Mouse (Mus musculus) stomach, embryonic 15.5 days (tissue): Measurements from ENCODE around the gene Hmx1. TPM values are rescaled to one million over a fixed set of nuclear protein-coding genes. Genes with fewer than 3 reads are reported as not detected.

ENCODE experiments used
- ATAC-seq: fragments of 200-750 bp; cut with Nextera tagmentation; 2 replicates; pipeline ENCODE4 v1.8.0; 2017; ENCODE audit warnings: low read depth, moderate number of reproducible peaks, moderate TSS enrichment; ENCODE audit not compliant: insufficient read depth, low FRiP score
- H3K27ac ChIP-seq: fragments of 300-500 bp; sonication (generic); 2 replicates; pipeline ENCODE4 v1.5.1; 2015; ENCODE audit warnings: mild to moderate bottlenecking, inconsistent platforms
- H3K27me3 ChIP-seq: fragments of 300-500 bp; sonication (generic); replicated peaks from 2 replicates; pipeline ENCODE4 v1.6.1; 2015; ENCODE audit warnings: inconsistent platforms
- H3K36me3 ChIP-seq: fragments of 300-500 bp; sonication (generic); 2 replicates; pipeline ENCODE4 v1.6.1; 2015; ENCODE audit warnings: inconsistent platforms
- H3K4me1 ChIP-seq: fragments of 300-500 bp; sonication (generic); 2 replicates; pipeline ENCODE4 v1.6.1; 2015; ENCODE audit warnings: inconsistent platforms
- H3K4me2 ChIP-seq: fragments of 300-500 bp; sonication (generic); 2 replicates; pipeline ENCODE4 v1.6.1; 2015; ENCODE audit warnings: mild to moderate bottlenecking, inconsistent platforms
- H3K4me3 ChIP-seq: fragments of 300-500 bp; sonication (generic); replicated peaks from 2 replicates; pipeline ENCODE4 v1.5.1; 2015; ENCODE audit warnings: inconsistent platforms
- H3K9ac ChIP-seq: fragments of 300-500 bp; sonication (generic); 2 replicates; pipeline ENCODE4 v1.6.1; 2015; ENCODE audit warnings: inconsistent platforms
- H3K9me3 ChIP-seq: fragments of 300-500 bp; sonication (generic); 2 replicates; pipeline ENCODE4 v1.6.1; 2016; ENCODE audit warnings: inconsistent platforms
- WGBS: fragments of 180-500 bp; shearing (Covaris S2); methylation state at CpG from one replicate; pipeline ENCODE4 v1.1.7; 2015; 5-methylcytosine and 5-hydroxymethylcytosine counted together
- polyA plus RNA-seq: library from polyadenylated mRNA; unstranded; fragments of >200 nt; fragmentation: Nextera tagmentation; extraction: Ambion mirVana; gene quantifications from 2 replicates; pipeline ENCODE4 v1.2.1, GENCODE M21; 2015

Gene Hmx1
- polyA plus RNA-seq, 1 experiment from 2014 or later = 0.36 TPM

DNA sequence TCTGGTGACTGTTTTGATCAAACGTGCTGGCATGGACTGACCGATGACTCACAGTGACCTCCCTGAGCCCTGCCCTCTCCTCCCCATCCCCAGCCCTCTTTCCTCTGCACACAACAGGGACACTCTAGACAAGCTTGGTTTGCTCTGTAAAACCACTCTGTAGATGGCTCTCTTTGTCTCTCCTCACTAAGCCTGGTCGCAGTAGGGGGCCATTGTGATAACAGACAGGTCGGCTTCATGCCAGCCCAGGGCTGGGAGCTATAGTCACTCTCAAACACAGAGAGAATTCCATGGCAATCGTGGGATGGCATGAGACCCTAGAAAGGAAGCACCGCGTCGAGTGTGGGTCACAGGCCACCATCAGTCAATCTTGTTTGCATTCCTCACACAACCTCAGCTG lies 51.6 kb downstream of the Hmx1 start:
- WGBS = 44% methylated on average over 8 of the region's 8 CpGs
- no peak overlapping the region for H3K27ac ChIP-seq
- no peaks in the 10 kb centered on the region for H3K4me1 ChIP-seq
- H3K9me3 ChIP-seq = no peaks in the 10 kb centered on the region
- H3K36me3 ChIP-seq = no peaks in the 10 kb centered on the region
- no peak overlapping the region for H3K4me3 ChIP-seq
- no peak for ATAC-seq
- no peaks in the 10 kb centered on the region for H3K27me3 ChIP-seq
- no peak overlapping the region for H3K4me2 ChIP-seq
- H3K9ac ChIP-seq = no peak overlapping the region

DNA sequence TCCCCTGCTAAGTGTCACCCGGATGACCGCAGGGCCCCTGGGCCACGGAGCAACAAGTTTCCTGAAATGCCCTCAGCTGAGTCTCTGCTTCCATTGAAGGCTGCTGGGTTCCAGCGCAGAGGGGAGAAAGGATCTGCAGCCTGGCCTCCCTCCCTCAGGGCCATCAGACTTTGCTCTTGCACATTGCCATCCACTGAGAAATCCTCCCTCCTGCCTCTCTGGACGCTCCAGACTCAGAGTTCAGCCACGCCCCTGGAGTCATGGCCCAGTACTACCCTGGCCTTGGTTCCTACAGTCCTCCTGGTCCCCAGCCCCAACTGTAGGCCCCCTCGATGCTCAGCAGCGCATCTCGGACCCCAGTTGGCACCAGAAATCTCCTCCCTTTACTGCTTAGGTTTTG lies 52.5 kb downstream of the Hmx1 start:
- Histone ChIP-seq H3K27ac (no peak overlapping the region), H3K4me3 (no peak overlapping the region), H3K36me3 (no peaks in the 10 kb centered on the region), H3K4me1 (no peaks in the 10 kb centered on the region), H3K9ac (no peak overlapping the region), H3K27me3 (no peaks in the 10 kb centered on the region), H3K9me3 (no peaks in the 10 kb centered on the region), H3K4me2 (no peak overlapping the region)
- WGBS = 68% methylated on average over 9 of the region's 9 CpGs
- ATAC-seq = no peak

DNA sequence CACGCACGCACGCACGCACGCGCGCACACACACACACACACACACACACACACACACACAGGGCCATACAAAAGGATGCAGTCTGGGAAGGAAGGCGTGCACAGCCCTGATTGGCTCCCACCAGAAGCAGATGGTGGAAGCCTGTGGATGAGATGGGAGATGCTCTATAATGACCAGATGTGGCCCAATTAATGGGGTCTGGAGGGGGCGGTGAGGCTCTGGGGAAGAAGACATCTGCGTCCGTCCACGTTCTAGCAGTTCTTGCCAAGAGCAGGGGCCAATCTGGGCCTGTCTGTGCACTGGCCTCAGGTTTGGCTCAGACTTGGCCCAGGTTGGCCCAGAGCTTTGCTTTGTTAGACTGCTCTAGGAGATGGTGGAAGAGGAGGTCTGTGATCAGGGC lies 55.8 kb downstream of the Hmx1 start:
- H3K9me3 ChIP-seq = no peaks in the 10 kb centered on the region
- 0 out of 2 replicates have a peak, but pooled peaks cover 2% of the 10 kb centered on the region for H3K4me1 ChIP-seq
- no peak for ATAC-seq
- no peak overlapping the region for H3K4me3 ChIP-seq
- no peaks in the 10 kb centered on the region for H3K36me3 ChIP-seq
- 90% methylated on average over 12 of the region's 12 CpGs for WGBS
- H3K27me3 ChIP-seq = no peaks in the 10 kb centered on the region
- no peak overlapping the region for H3K9ac ChIP-seq
- H3K4me2 ChIP-seq = no peak overlapping the region
- H3K27ac ChIP-seq = no peak overlapping the region

DNA sequence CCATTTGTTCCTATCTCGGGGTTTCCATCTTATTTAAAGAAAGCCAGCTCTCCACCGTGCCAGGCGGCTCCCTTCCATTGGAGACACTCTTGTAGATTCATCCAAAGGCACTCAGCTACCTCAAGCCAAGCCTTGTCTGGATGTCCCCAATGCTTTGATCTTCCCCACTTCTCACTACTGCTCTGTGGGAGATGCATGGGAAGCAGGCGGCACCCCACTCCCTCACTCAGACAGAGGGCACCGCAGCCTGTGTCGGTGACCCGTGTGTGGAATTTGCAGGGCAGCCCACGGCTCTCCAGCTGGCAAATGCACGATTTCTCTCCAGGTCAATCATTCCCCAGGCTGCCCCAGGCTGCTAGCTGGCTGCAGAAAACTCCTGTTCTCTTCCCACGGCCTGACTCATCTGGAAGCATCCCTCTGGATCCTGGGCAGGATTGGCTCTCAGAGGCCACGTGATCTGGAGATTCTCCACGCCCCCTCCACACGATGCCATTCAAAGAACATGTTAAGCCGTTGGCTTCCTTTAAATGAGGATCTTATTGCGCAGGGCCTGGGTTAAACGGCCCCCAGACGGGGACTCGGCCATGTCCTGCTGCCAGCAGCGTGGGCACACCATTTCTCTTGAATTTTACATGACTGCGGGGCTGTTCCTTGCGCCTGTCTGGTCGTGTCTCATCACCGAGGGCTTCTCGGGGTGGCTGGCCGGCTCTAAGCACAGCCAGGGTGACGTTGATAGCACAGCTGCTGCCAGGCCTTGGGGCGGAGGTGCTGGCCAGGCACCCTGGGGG lies 58.9 kb downstream of the Hmx1 start:
- no peaks in the 10 kb centered on the region for H3K9me3 ChIP-seq
- H3K4me2 ChIP-seq = peak overlapping the region; percentile 54
- no peaks in the 10 kb centered on the region for H3K36me3 ChIP-seq
- WGBS = 18% methylated on average over 27 of the region's 27 CpGs
- H3K9ac ChIP-seq = no peak overlapping the region
- peak overlapping the region; percentile 23 for H3K4me3 ChIP-seq
- no peak overlapping the region for H3K27ac ChIP-seq
- ATAC-seq = peak; percentile 50; the same call in 1 of the 2 replicates
- H3K4me1 ChIP-seq = 0 out of 2 replicates have a peak, but pooled peaks cover 2% of the 10 kb centered on the region
- H3K27me3 ChIP-seq = no peaks in the 10 kb centered on the region

Other genes with a start within 250 kb of the Hmx1 start
- 0.06 TPM in 1 of 2 replicates, not detected in the other for gene Adra2c, start 110.8 kb upstream of the Hmx1 start, polyA plus RNA-seq
- gene Cpz, start 136.6 kb downstream of the Hmx1 start, polyA plus RNA-seq = 8.3 and 10.8 TPM in 2 replicates
- gene Trmt44, start 186.0 kb downstream of the Hmx1 start, polyA plus RNA-seq = 7.4 and 7.7 TPM in 2 replicates
- gene Acox3, start 193.9 kb downstream of the Hmx1 start, polyA plus RNA-seq = 12.3 and 13.2 TPM in 2 replicates